Mouse (Mus musculus): ENCODE measurements around the gene Clstn3. TPM values are rescaled to one million over a fixed set of nuclear protein-coding genes. Genes with fewer than 3 reads are reported as not detected.
A peak's percentile ranks its signal among the peaks of the same experiment; 100 is the strongest.
"Not testable (repeated sequence)": the region's sequence is repeated elsewhere in the genome, so short reads cannot be mapped to it uniquely, and the experiment has no call there.

Gene Clstn3
- polyA plus RNA-seq, 2 experiments, result 5.1 to 11.2 TPM

GRCm38 (mm10) chr6:124487509-124487908 lies 22.9 kb upstream of the Clstn3 start:
- no peaks in the 10 kb centered on the region for H3K4me1 ChIP-seq (ENCODE audit: control insufficient read depth, insufficient read depth, low read length)
- ATAC-seq (ENCODE audit: low FRiP score, low read depth) (no peak), DNase-seq (ENCODE audit: low spot score) (no peak)
- H3K4me3 ChIP-seq (replicated peaks; ENCODE audit: low read length), result no peak overlapping the region
- no peaks in the 10 kb centered on the region for H3K36me3 ChIP-seq (ENCODE audit: control insufficient read depth, insufficient read depth, low read length)
- no peak for TF ChIP-seq POLR2A (IDR thresholded peaks at IDR 0.05; ENCODE audit: borderline replicate concordance, extremely low read depth, insufficient read depth, insufficient read length)
- H3K9ac ChIP-seq (ENCODE audit: low read depth, low read length, severe bottlenecking), result no peak overlapping the region
- no peak overlapping the region for H3K4me2 ChIP-seq (replicated peaks; ENCODE audit: low read depth, low read length, severe bottlenecking)
- no peaks in the 10 kb centered on the region for H3K9me3 ChIP-seq (ENCODE audit: control insufficient read depth, low read length)
- WGBS, result 36% methylated on average over 2 of the region's 2 CpGs
- no peaks in the 10 kb centered on the region for H3K27me3 ChIP-seq (ENCODE audit: control insufficient read depth, insufficient read depth, low read length)
- H3K27ac ChIP-seq (replicated peaks; ENCODE audit: low read depth, low read length), result no peak overlapping the region

DNA sequence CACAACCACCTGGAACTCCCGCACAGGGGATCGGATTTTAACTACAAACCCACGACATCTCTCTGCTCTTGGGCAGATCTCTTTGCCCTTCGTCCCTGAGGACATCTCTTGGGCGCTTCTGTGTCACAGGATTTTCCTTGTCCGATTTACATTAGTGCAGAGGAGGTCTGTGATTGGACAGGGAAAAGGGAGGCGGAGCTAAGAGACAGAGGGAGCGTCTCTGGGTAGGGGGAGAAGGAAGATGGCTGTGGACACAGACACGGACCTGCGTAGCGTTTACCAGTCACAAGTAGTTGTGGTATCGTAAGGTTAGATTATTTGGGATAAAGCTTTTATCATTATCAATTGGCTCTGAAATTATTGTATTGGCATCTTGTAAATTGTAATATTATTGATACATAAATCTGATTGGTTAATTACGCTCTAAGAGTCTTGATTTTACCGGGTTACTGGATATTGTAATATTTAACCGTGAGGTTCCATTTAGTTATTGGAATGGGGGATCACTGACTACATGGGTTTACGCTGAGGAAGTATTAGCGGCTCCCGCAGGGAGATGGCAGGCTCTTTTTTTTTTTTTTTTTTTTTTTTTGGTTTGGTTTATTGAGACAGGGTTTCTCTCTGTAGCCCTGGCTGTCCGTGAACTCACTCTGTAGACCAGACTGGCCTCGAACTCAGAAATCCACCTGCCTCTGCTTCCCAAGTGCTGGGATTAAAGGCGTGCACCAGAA lies 21.0 kb upstream of the Clstn3 start:
- WGBS, result 42% methylated on average over 21 of the region's 21 CpGs

DNA sequence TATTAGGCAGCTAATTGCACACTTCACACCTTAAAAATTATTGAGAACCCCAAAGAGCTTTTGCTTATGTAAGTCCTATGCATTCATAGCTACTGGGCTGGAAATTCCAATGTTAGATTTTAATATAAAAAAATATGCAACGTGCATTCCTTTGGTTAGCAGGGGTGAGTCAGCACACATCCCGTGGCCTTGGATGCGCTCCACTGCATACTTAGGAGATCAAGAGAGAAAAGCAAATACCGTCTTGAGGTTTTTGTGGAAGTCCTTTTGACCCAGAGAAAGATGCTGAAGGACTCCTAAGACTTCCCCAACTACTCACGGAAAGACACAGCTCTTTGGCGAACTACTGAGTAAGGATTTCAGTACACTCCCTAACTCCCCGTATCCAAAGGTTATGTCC lies 20.3 kb upstream of the Clstn3 start:
- Histone ChIP-seq H3K4me2 (replicated peaks; ENCODE audit: low read depth, low read length, severe bottlenecking) (no peak overlapping the region), H3K27me3 (ENCODE audit: control insufficient read depth, insufficient read depth, low read length) (no peaks in the 10 kb centered on the region), H3K36me3 (ENCODE audit: control insufficient read depth, insufficient read depth, low read length) (no peaks in the 10 kb centered on the region), H3K4me1 (ENCODE audit: control insufficient read depth, insufficient read depth, low read length) (no peaks in the 10 kb centered on the region), H3K4me3 (replicated peaks; ENCODE audit: low read length) (no peak overlapping the region), H3K9me3 (ENCODE audit: control insufficient read depth, low read length) (no peaks in the 10 kb centered on the region), H3K9ac (ENCODE audit: low read depth, low read length, severe bottlenecking) (no peak overlapping the region), H3K27ac (replicated peaks; ENCODE audit: low read depth, low read length) (no peak overlapping the region)
- WGBS, result 73% methylated on average over 7 of the region's 7 CpGs
- no peak for ATAC-seq (ENCODE audit: low FRiP score, low read depth)
- no peak for TF ChIP-seq POLR2A (IDR thresholded peaks at IDR 0.05; ENCODE audit: borderline replicate concordance, extremely low read depth, insufficient read depth, insufficient read length)
- no peak for DNase-seq (ENCODE audit: low spot score)

More for the DNA sequence above, 21.0 kb upstream of the Clstn3 start:
- Histone ChIP-seq H3K4me1 (ENCODE audit: control insufficient read depth, insufficient read depth, low read length) (no peaks in the 10 kb centered on the region), H3K27me3 (ENCODE audit: control insufficient read depth, insufficient read depth, low read length) (no peaks in the 10 kb centered on the region), H3K27ac (replicated peaks; ENCODE audit: low read depth, low read length) (no peak overlapping the region), H3K9ac (ENCODE audit: low read depth, low read length, severe bottlenecking) (no peak overlapping the region), H3K36me3 (ENCODE audit: control insufficient read depth, insufficient read depth, low read length) (no peaks in the 10 kb centered on the region), H3K4me3 (replicated peaks; ENCODE audit: low read length) (no peak overlapping the region), H3K4me2 (replicated peaks; ENCODE audit: low read depth, low read length, severe bottlenecking) (peak overlapping the region; percentile 6; the same call in 1 of the 2 replicates), H3K9me3 (ENCODE audit: control insufficient read depth, low read length) (no peaks in the 10 kb centered on the region)
- ATAC-seq (ENCODE audit: low FRiP score, low read depth) (no peak), DNase-seq (ENCODE audit: low spot score) (no peak)
- TF ChIP-seq POLR2A (IDR thresholded peaks at IDR 0.05; ENCODE audit: borderline replicate concordance, extremely low read depth, insufficient read depth, insufficient read length), result no peak

- H3K9ac ChIP-seq (ENCODE audit: low read depth, low read length, severe bottlenecking); DNase-seq (ENCODE audit: low spot score); H3K27ac ChIP-seq (replicated peaks; ENCODE audit: low read depth, low read length); H3K9me3 ChIP-seq (ENCODE audit: control insufficient read depth, low read length); H3K36me3 ChIP-seq (ENCODE audit: control insufficient read depth, insufficient read depth, low read length); H3K27me3 ChIP-seq (ENCODE audit: control insufficient read depth, insufficient read depth, low read length); H3K4me3 ChIP-seq (replicated peaks; ENCODE audit: low read length); H3K4me1 ChIP-seq (ENCODE audit: control insufficient read depth, insufficient read depth, low read length); ATAC-seq (ENCODE audit: low FRiP score, low read depth); H3K4me2 ChIP-seq (replicated peaks; ENCODE audit: low read depth, low read length, severe bottlenecking): not testable (repeated sequence)
- 86% methylated on average over 3 of the region's 3 CpGs for WGBS
These were observed 19.2 kb upstream of the Clstn3 start for GRCm38 (mm10) chr6:124483831-124484230.

- no peak overlapping the region for H3K4me2 ChIP-seq (replicated peaks; ENCODE audit: low read depth, low read length, severe bottlenecking)
- DNase-seq (ENCODE audit: low spot score) (peak; percentile 30), ATAC-seq (ENCODE audit: low FRiP score, low read depth) (0 out of 2 replicates have a peak, but pooled peaks have one; percentile 29)
- no peaks in the 10 kb centered on the region for H3K27me3 ChIP-seq (ENCODE audit: control insufficient read depth, insufficient read depth, low read length)
- no peaks in the 10 kb centered on the region for H3K36me3 ChIP-seq (ENCODE audit: control insufficient read depth, insufficient read depth, low read length)
- WGBS, result 30% methylated on average over 6 of the region's 6 CpGs
- TF ChIP-seq POLR2A (IDR thresholded peaks at IDR 0.05; ENCODE audit: borderline replicate concordance, extremely low read depth, insufficient read depth, insufficient read length), result no peak
- no peak overlapping the region for H3K9ac ChIP-seq (ENCODE audit: low read depth, low read length, severe bottlenecking)
- H3K4me1 ChIP-seq (ENCODE audit: control insufficient read depth, insufficient read depth, low read length), result no peaks in the 10 kb centered on the region
- H3K9me3 ChIP-seq (ENCODE audit: control insufficient read depth, low read length), result no peaks in the 10 kb centered on the region
- H3K27ac ChIP-seq (replicated peaks; ENCODE audit: low read depth, low read length), result no peak overlapping the region
- no peak overlapping the region for H3K4me3 ChIP-seq (replicated peaks; ENCODE audit: low read length)
These were observed 17.0 kb upstream of the Clstn3 start for GRCm38 (mm10) chr6:124481571-124481970.

Data from limb, embryonic 14.5 days (tissue).